Mouse (Mus musculus): Measurements from ENCODE around the gene H2-D1.
A peak's percentile ranks its signal among the peaks of the same experiment; 100 is the strongest.

DNA sequence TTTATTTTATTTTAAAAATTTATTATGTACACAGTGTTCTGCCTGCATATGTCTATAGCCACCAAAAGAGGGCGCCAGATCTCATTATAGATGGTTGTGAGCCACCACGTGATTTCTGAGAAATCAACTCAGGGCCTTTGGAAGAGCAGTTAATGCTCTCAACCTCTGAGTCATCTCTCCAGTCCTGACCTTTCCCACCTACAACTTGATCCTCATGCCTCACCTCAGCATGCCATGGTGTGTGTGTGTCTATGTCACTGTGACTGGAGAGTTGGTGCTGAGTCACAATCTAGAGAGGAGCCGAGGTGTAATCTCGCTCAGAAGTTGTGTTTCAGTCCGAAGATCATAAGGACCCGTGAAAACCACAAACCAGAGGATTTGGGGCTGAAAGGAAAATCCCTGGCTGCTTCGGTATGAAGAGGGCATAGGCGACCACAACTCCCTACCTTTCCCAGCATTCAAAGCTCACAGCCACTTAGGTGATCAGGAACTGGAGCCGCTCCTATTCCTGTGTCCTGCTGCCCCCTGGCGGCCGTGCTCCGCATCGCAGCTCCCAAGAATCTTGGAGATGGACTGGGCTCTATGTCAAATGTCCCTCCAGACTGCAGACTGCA, 39.2 kb downstream of the H2-D1 start:
- 0 out of 2 replicates have a peak, but pooled peaks have one; percentile 45 for TF ChIP-seq POLR2A (IDR thresholded peaks at IDR 0.05; ENCODE audit: low read depth, low read length)
- TF ChIP-seq POLR2AphosphoS2 (IDR thresholded peaks at IDR 0.05; ENCODE audit: low read depth, low read length), result no peak
- no peak for TF ChIP-seq ETS1 (conservative IDR thresholded peaks at IDR 0.05; ENCODE audit: low read depth, low read length)
- peak; percentile 94 for TF ChIP-seq MYC (IDR thresholded peaks at IDR 0.05; ENCODE audit: low read depth, low read length)
- peak; percentile 48; the same call in 1 of the 2 replicates for TF ChIP-seq MAFK (IDR thresholded peaks at IDR 0.05; ENCODE audit: insufficient replicate concordance, low read length)
- TF ChIP-seq GABPA (IDR thresholded peaks at IDR 0.05; ENCODE audit: insufficient replicate concordance, low read depth, low read length), result no peak
- TF ChIP-seq USF1 (IDR thresholded peaks at IDR 0.05; ENCODE audit: low read depth, low read length), result peak; percentile 90
- peak; percentile 96 to 98 for TF ChIP-seq CTCF (conservative IDR thresholded peaks at IDR 0.05 in 1 of 2, IDR thresholded peaks at IDR 0.05 in 1 of 2; ENCODE audit: low read depth in 2 of 2, low read length in 2 of 2)
- TF ChIP-seq ZC3H11A (IDR thresholded peaks at IDR 0.05; ENCODE audit: low read depth, low read length), result peak; percentile 81
- TF ChIP-seq E2F4 (IDR thresholded peaks at IDR 0.05; ENCODE audit: insufficient replicate concordance, low read depth, low read length), result no peak
- peak; percentile 94 for TF ChIP-seq RAD21 (IDR thresholded peaks at IDR 0.05; ENCODE audit: low read depth, low read length)
- peak; percentile 30; the same call in 1 of the 2 replicates for TF ChIP-seq EP300 (IDR thresholded peaks at IDR 0.05; ENCODE audit: low read length)

Measured in CH12.LX (cell line).